Mouse (Mus musculus): ENCODE data around the gene Ggact.

DNA sequence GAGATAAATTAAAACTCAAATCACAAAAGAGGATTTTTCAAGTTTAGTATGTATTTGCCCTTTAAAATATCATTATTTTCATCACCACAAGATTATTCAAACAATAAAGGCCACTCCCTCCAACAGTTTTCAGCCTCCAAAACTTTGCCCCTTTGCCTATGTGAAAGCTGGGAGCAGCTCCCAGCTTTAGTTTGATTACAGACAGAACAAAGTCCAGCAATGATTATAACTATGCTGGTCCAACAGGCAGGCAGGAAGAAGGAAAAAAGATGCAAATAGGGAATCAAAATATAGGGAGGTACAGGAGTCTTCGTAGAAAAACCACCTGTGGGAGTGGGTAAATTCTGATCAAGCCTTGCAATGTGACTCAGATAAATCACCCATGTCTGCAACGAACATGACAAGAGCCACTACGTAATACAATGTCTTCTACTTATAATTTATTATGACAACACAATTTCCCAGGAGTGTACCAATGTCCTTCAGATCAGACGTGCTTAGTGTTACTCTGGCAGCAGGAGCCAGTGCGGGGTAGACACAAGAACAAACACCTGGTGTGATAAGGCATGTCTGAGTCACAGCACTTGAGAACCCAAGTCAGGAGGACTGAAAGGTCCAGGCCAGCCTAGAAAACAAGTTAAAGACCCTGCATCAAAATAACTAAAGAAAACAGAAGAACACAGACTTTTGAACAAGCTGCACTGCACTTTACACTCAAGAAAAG, 4.0 kb downstream of the Ggact start:
- TF ChIP-seq CTCF (IDR thresholded peaks at IDR 0.05; ENCODE audit: insufficient read depth, low read depth, low read length) (no peak), POLR2A (IDR thresholded peaks at IDR 0.05; ENCODE audit: insufficient read depth, low read depth, low read length) (no peak)
